Mouse (Mus musculus) fat pad, adult 2 months (tissue): ENCODE results near the gene Tomm5.
"Not testable (repeated sequence)": the region's sequence is repeated elsewhere in the genome, so short reads cannot be mapped to it uniquely, and the experiment has no call there.

Experiments
- DNase-seq: peaks from one replicate; pipeline ENCODE4 v3.0.0-alpha.2; 2011; ENCODE audit warnings: low read depth, low spot score; ENCODE audit errors: extremely low read depth

Gene Tomm5

GRCm38 (mm10) chr4:45107601-45108277 is at the start of gene Tomm5:
Tomm5 (minus strand) TSS chr4:45108114.
- DNase-seq: peak; percentile 80

DNA sequence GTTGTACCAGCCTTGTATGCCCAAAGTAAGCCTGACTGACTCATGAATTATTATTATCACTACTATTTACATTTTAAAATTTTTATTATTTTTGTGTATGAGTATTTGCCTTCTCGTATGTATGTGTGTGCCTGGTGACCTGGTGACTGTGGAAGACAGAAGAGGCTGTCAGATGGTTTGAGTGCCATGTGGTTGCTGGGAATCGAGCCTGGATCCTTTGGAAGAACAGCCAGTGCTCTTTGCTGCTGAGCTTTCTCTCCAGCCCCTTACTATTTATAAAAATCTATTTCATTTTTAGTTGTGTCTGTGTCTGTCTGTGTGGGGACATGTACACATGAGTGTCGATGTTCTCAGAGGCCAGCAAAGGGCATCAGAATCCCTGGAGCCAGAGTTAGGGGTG is 48.5 kb upstream of the Tomm5 start:
- DNase-seq: no peak

GRCm38 (mm10) chr4:45143005-45143404 is 35.1 kb upstream of the Tomm5 start:
- no peak for DNase-seq

DNA sequence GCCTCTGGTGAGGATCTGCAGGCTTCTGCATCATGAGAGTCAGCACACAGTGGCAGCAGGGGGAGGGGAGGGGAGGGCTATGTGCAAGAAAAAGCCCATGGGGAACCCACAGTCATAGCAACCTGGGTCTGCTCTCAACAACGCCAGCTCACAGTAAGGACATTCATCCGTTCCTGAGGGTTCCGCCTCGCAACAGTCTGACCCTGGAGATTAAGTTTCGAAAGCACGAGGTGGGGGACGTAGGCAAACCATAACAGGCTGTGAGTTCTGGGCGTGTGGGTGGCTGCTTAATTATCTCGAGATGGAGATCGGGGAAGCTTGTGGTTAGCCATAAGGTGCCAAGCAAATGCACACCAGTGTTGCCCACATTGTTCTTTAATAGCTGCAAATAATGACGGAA is 34.5 kb upstream of the Tomm5 start:
- DNase-seq: no peak

DNA sequence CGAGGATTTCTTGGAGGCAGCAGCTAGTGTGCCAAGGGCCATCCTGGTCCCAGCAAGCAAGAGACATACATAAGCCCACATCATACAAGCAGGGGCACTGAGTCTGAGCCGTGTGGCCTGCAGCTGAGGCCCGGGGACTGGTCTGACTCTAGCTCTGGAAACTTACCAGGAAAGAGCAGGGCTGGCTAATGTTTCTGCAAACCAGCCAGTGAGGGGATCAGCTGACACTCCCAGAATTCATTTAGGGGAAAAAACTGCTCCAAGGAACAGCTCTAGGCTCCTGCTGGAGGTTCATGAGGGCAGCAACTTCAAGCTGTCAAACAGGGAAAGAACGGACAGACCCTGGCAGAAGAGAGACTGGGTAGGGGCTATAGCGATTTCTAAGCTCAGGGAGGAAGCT is 33.9 kb upstream of the Tomm5 start:
- no peak for DNase-seq

DNA sequence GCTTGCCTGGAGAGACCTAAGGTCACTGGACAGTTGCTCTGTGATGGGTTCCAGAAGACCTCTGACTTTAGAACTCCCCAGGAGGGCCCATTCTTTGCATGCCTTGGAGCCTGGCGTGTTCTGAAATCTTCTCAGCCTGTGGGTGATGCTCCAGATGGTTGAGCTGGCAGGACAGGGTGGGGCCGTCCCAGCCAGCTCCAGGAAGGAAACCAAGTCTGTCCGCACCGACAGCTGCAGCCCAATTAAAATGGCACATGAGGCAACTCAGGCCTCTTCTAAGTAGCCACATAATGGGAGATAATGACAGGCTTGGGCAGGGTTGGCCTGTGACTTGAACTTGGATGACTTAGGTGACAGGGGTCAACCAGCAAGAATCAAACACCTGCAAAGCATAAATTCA is 29.7 kb upstream of the Tomm5 start:
- DNase-seq: no peak

DNA sequence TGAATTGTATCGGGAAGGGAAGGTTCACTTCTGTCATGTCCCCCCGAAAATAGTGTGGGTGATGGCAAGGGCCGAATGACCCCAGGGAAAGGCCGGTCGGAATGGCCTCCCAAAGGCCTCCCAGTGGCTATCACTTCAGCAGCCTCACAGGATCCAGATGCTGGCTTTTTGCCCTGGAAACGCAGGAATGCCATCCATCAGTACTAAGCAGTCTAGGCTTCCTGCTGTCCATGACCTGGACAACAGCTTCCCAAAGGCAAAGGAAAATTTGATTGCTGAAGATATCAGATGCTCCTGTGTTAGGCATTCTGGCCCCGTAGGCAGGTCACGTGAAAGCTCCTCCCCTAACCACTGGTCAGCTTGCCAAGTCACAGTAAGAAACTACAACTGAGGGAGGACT is 26.6 kb upstream of the Tomm5 start:
- DNase-seq: no peak

GRCm38 (mm10) chr4:45131021-45131420 is 23.1 kb upstream of the Tomm5 start:
- DNase-seq: no peak

DNA sequence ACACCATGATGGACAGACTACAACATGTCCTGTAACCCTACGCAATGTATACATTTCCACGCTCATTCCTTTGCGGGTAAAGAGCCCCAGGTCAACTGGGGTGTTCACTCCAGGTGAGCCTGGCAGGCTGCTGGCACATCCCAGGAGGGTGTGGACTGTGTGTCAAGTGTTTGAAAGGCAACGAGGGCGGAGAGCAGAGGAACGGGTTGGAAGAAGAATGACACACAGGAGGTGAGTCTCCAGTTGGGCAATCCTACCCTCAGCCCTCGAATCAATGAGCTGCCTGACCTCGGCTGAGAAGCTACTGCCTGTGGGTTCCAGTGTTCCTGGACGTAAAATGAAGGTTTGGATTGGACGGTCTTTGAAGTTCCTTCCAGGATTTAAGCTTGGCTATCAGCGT is 13.4 kb upstream of the Tomm5 start:
- DNase-seq: peak; percentile 67

- no peak for DNase-seq
Observed at GRCm38 (mm10) chr4:45108456-45109110, 669 bp upstream of the Tomm5 start.

DNA sequence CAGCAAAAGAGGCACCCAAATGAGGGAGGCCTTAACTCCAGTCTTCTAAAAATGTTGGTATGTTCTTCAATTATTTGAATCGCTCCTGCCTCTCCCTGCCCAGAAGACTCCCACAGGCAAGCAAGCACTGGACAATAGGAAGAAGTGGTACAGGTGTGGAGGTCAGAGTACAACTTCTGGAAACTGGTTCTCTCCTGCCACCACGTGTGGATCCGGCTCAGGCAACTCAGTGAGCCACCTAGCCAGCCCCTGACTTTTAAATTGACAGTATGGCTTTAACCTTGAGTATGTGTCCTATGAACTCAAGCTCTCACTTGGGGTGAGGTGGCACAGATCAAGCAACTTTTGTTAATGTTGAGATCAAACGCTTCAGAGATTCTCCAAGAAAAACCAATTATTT is 848 bp downstream of the Tomm5 start:
- no peak for DNase-seq

- DNase-seq: no peak
Observed at GRCm38 (mm10) chr4:45106409-45106808, 1.5 kb downstream of the Tomm5 start.

GRCm38 (mm10) chr4:45097198-45097872 is 10.6 kb downstream of the Tomm5 start:
- no peak for DNase-seq

DNA sequence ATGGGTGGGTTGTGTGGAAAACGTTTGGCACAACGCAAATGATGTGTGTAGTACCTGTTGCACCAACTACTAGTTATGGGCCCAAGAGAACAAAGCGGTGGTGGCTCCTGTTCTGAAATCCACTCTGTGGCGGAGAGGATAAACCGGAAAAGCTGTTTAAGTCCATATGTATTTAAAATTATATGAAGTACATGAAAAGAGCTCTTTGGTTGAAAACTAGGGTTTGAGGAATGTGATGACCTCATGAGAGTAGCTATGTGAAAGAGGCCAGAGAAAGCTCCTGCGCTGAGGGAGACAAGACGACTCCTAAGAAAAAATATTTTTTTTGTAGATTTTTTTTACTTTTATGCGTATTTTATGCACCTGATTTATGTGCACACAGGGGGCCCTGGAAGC is 23.0 kb downstream of the Tomm5 start:
- no peak for DNase-seq

DNA sequence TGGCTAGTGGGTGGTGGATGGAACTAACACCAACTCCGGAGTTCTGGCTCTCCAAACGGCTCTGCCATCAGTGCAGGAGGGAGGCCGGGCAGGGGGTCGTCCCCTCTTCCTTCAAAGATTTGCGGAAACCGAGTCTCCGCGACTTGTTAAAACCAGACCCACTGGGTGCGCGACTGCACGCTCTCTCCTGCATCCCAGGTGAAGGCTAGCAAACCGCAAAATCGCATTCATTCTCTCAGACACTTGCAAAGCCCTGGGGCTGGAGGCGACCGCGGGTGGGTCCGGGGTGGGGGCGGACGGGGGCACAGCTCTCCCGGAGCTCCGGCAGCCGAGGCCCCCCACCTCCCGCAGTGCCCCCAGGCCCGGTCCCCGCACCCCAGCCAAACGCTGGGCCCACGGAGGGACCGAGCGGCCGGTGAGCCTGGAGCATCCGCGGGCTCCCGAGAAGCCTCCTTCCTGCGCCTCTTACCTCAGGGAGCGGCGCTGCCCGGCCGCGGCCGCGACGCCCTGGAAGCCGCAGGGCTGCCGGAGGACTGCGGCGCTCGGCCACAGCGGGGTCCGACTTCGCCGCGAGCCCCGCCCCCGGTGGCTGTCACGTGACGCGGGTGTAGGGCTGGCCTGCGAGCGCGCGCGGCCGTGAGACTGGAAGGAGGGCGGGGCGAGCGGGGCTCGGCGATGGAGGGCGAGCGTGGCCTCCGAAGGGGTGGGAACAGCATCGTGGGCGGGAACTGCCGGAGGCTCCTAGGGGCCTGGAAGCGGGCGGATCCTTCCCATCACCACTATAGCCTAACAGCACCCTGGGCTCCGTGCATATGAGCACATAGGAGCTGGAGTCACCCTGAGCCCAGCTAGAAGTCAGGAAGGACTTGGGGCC is 23.7 kb downstream of the Tomm5 start, which contains the start of gene Fbxo10:
Fbxo10 (minus strand) TSS at position 584 of the 874 bp plus-strand sequence.
- no peak for DNase-seq

DNA sequence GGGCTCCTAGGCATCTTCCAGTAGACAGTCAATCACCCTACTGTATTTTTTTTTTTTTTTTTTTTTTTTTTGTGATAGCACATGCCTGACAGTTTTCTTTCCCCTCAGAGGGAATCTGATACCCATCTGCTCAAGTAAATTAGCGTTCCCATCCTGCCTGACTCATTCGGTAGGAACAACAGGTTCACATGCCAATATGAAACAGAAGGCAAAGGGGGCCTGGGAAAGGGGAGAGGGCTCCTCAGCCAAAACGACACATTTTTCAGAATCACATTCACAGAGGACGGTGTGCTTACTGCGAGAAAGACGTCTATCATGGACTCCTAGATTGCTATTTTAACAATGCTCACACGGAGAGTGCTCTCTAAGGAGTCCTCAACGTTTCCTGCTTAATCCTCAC is 24.4 kb downstream of the Tomm5 start:
- no peak for DNase-seq

- DNase-seq: no peak
Observed at GRCm38 (mm10) chr4:45082951-45083350, 25.0 kb downstream of the Tomm5 start.

- DNase-seq: not testable (repeated sequence)
Observed at GRCm38 (mm10) chr4:45081041-45081440, 26.9 kb downstream of the Tomm5 start.

GRCm38 (mm10) chr4:45073544-45073943 is 34.4 kb downstream of the Tomm5 start:
- no peak for DNase-seq

GRCm38 (mm10) chr4:45072261-45072973 is 35.5 kb downstream of the Tomm5 start:
- DNase-seq: no peak

GRCm38 (mm10) chr4:45067742-45068141 is 40.2 kb downstream of the Tomm5 start:
- DNase-seq: no peak
